Mouse (Mus musculus): ENCODE measurements around the gene 1700092M07Rik. TPM values are rescaled to one million over a fixed set of nuclear protein-coding genes. Genes with fewer than 3 reads are reported as not detected.

1700092M07Rik gene
- polyA plus RNA-seq (2016; fragmentation: Nextera tagmentation; extraction: Ambion mirVana): 1.6 and 2.1 TPM in 2 replicates

DNA sequence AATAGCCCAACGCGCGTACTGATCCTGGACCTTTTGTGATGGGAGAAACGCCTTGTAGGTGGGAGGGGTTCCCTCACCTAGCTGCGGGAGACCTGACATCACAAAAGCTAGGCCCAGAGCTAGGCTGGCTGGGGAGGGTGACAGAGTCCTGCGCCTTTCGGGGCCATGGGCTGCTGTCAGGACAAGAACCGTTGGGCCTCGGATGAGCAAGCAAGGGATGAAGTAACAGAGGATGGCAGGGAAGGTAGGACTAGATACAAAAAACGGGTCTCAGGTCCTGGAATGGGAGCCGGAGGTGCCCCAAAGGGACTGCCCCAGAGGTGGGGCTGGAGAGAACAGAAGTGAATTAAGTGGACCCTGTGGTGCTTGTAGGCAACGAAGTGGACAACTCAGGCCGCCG is at the start of gene 1700092M07Rik:
Gene 1700092M07Rik (plus strand): TSS at position 116 of the 400 bp plus-strand sequence.
- Histone ChIP-seq H3K9me3 (no peaks in the 10 kb centered on the region), H3K27me3 (ENCODE audit: insufficient read depth, poor library complexity, severe bottlenecking) (no peaks in the 10 kb centered on the region), H3K4me1 (peaks cover 20% of the 10 kb centered on the region), H3K36me3 (peaks cover 64% of the 10 kb centered on the region), H3K4me3 (peak within 1 kb of the TSS; percentile 97), H3K27ac (peak within 1 kb of the TSS; percentile 98)
- 65% methylated on average over 14 of the region's 14 CpGs for WGBS
- DNase-seq (ENCODE audit: low spot score): no peak

GRCm38 (mm10) chr19:8691871-8692539 is 48.5 kb upstream of the 1700092M07Rik start:
- DNase-seq (ENCODE audit: low spot score): no peak
- Histone ChIP-seq H3K4me3 (no peak overlapping the region), H3K27me3 (ENCODE audit: insufficient read depth, poor library complexity, severe bottlenecking) (no peaks in the 10 kb centered on the region), H3K36me3 (no peaks in the 10 kb centered on the region), H3K9me3 (no peaks in the 10 kb centered on the region), H3K27ac (no peak overlapping the region), H3K4me1 (0 out of 2 replicates have a peak, but pooled peaks cover 6% of the 10 kb centered on the region)
- WGBS: 67% methylated on average over 9 of the region's 9 CpGs

- no peak for DNase-seq (ENCODE audit: low spot score)
- Histone ChIP-seq H3K27me3 (ENCODE audit: insufficient read depth, poor library complexity, severe bottlenecking) (no peaks in the 10 kb centered on the region), H3K27ac (no peak overlapping the region), H3K9me3 (no peaks in the 10 kb centered on the region), H3K36me3 (no peaks in the 10 kb centered on the region), H3K4me3 (no peak overlapping the region), H3K4me1 (0 out of 2 replicates have a peak, but pooled peaks cover 6% of the 10 kb centered on the region)
- 63% methylated on average over 5 of the region's 5 CpGs for WGBS
These were observed 47.8 kb upstream of the 1700092M07Rik start for GRCm38 (mm10) chr19:8692740-8693139.

GRCm38 (mm10) chr19:8695330-8695729 is 45.2 kb upstream of the 1700092M07Rik start:
- no peak overlapping the region for H3K4me3 ChIP-seq
- WGBS: 40% methylated on average over 6 of the region's 6 CpGs
- no peaks in the 10 kb centered on the region for H3K9me3 ChIP-seq
- H3K4me1 ChIP-seq: 0 out of 2 replicates have a peak, but pooled peaks cover 6% of the 10 kb centered on the region
- peak; percentile 90 for DNase-seq (ENCODE audit: low spot score)
- H3K27me3 ChIP-seq (ENCODE audit: insufficient read depth, poor library complexity, severe bottlenecking): no peaks in the 10 kb centered on the region
- H3K27ac ChIP-seq: no peak overlapping the region
- no peaks in the 10 kb centered on the region for H3K36me3 ChIP-seq

- WGBS: 73% methylated on average over 9 of the region's 9 CpGs
- no peak overlapping the region for H3K27ac ChIP-seq
- no peaks in the 10 kb centered on the region for H3K9me3 ChIP-seq
- no peak for DNase-seq (ENCODE audit: low spot score)
- no peaks in the 10 kb centered on the region for H3K27me3 ChIP-seq (ENCODE audit: insufficient read depth, poor library complexity, severe bottlenecking)
- no peak overlapping the region for H3K4me3 ChIP-seq
- 0 out of 2 replicates have a peak, but pooled peaks cover 6% of the 10 kb centered on the region for H3K4me1 ChIP-seq
- no peaks in the 10 kb centered on the region for H3K36me3 ChIP-seq
These were observed 40.9 kb upstream of the 1700092M07Rik start for GRCm38 (mm10) chr19:8699652-8700051.

DNA sequence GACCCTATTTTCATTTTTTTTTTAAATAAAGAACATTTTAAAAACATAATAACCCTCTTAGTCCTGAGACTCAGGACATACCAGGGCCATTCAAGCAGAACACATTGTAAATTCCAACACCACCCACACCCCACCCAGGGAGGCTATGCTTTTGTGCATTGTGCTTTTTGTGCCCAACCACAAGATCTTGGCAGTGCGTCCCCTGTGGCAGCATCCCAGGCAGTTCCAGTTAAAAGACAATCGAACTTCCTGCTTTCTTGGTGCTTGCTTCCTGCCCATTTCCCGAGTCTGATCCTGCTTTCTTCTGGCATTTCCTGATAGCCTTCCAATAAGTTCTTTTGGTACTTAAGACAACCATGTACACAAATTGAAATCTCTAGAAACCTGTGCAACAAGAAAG is 38.1 kb upstream of the 1700092M07Rik start:
- 65% methylated on average over 3 of the region's 3 CpGs for WGBS

DNA sequence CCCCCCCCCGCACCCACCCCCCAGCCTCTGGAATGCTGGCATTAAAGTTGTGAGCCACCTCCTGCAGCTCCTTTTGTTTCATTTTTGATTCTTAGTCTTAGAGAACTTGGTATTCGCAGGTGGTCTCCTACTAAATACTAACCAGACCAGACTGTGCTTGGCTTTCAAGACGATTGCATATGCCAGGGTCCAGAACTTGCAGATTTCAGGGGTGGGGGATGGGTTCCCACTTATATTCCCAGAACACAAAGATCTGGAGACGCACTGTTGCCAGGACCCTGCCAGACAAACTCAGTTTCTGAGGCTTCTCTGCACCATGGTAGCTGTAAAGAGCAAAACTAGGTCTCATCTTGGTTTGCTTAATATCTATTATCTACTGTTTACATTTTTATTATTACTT is 36.9 kb upstream of the 1700092M07Rik start:
- Histone ChIP-seq H3K9me3 (no peaks in the 10 kb centered on the region), H3K4me1 (no peaks in the 10 kb centered on the region), H3K4me3 (no peak overlapping the region), H3K36me3 (peaks cover 22% of the 10 kb centered on the region), H3K27me3 (ENCODE audit: insufficient read depth, poor library complexity, severe bottlenecking) (no peaks in the 10 kb centered on the region), H3K27ac (no peak overlapping the region)
- WGBS: 57% methylated on average over 4 of the region's 4 CpGs
- DNase-seq (ENCODE audit: low spot score): no peak

More for the DNA sequence above, 38.1 kb upstream of the 1700092M07Rik start:
- Histone ChIP-seq H3K4me1 (no peaks in the 10 kb centered on the region), H3K4me3 (no peak overlapping the region), H3K36me3 (peaks cover 10% of the 10 kb centered on the region), H3K9me3 (no peaks in the 10 kb centered on the region), H3K27me3 (ENCODE audit: insufficient read depth, poor library complexity, severe bottlenecking) (no peaks in the 10 kb centered on the region), H3K27ac (no peak overlapping the region)
- no peak for DNase-seq (ENCODE audit: low spot score)

GRCm38 (mm10) chr19:8705026-8705708 is 35.4 kb upstream of the 1700092M07Rik start:
- Histone ChIP-seq H3K9me3 (no peaks in the 10 kb centered on the region), H3K27ac (no peak overlapping the region), H3K36me3 (peaks cover 37% of the 10 kb centered on the region), H3K4me3 (no peak overlapping the region), H3K4me1 (no peaks in the 10 kb centered on the region), H3K27me3 (ENCODE audit: insufficient read depth, poor library complexity, severe bottlenecking) (no peaks in the 10 kb centered on the region)
- WGBS: 72% methylated on average over 6 of the region's 6 CpGs
- no peak for DNase-seq (ENCODE audit: low spot score)

DNA sequence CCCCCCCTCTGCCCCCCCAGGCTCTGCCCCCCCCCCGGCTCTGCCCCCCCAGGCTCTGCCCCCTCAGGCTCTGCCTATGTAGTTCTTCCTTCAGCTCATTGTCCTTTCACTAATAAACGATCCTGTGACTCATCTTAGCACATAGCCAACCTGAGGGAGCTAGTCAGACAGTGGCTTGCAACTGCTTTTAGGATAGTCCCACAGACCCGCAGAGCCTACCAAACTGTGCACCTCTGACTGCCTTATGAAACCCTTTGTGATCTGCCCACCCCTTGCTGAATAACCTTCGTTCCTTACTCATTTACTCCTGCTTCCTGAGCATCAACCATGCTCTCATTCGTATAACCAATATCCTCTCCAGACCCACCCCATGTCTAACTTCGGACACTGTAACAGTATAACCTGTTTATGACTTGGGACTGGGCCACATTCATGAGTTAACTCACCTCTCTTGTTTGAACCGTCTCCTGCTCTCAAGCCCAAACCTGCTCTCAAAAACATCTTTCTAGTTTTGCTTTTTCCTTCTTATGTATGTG is 34.3 kb upstream of the 1700092M07Rik start:
- 85% methylated on average over 7 of the region's 7 CpGs for WGBS
- Histone ChIP-seq H3K9me3 (no peaks in the 10 kb centered on the region), H3K4me3 (no peak overlapping the region), H3K27me3 (ENCODE audit: insufficient read depth, poor library complexity, severe bottlenecking) (no peaks in the 10 kb centered on the region), H3K36me3 (peaks cover 48% of the 10 kb centered on the region), H3K27ac (no peak overlapping the region), H3K4me1 (no peaks in the 10 kb centered on the region; the same call in 1 of the 2 replicates)
- no peak for DNase-seq (ENCODE audit: low spot score)

DNA sequence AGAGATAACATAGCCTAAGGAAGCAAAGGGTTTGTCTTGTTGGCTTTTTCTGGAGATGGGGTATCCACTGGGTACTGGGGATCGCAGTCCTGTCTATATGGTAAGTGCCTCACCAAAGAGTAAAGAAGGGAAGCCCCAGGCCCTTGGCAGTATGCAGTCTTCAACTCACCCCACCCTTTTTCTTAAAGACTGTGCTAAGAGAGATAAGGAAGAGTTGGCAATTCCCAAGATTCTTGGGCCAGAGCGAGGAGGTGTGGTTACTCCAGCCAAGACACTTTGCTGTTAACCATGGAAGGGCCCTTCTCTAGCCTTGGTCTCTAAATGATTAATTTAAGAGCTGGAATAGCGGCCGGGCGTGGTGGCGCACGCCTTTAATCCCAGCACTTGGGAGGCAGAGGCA is 33.6 kb upstream of the 1700092M07Rik start:
- no peaks in the 10 kb centered on the region for H3K27me3 ChIP-seq (ENCODE audit: insufficient read depth, poor library complexity, severe bottlenecking)
- no peak overlapping the region for H3K4me3 ChIP-seq
- DNase-seq (ENCODE audit: low spot score): no peak
- no peaks in the 10 kb centered on the region for H3K9me3 ChIP-seq
- H3K27ac ChIP-seq: no peak overlapping the region
- WGBS: 91% methylated on average over 7 of the region's 7 CpGs
- H3K36me3 ChIP-seq: peaks cover 55% of the 10 kb centered on the region
- H3K4me1 ChIP-seq: peaks cover 6% of the 10 kb centered on the region

- peaks cover 59% of the 10 kb centered on the region for H3K36me3 ChIP-seq
These were observed 31.6 kb upstream of the 1700092M07Rik start for GRCm38 (mm10) chr19:8708954-8709353.

GRCm38 (mm10) chr19:8710057-8710456 is 30.5 kb upstream of the 1700092M07Rik start:
- H3K27me3 ChIP-seq (ENCODE audit: insufficient read depth, poor library complexity, severe bottlenecking): no peaks in the 10 kb centered on the region
- peaks cover 18% of the 10 kb centered on the region for H3K4me1 ChIP-seq
- H3K9me3 ChIP-seq: no peaks in the 10 kb centered on the region
- no peak overlapping the region for H3K4me3 ChIP-seq
- 97% methylated on average over 2 of the region's 2 CpGs for WGBS
- H3K36me3 ChIP-seq: peaks cover 59% of the 10 kb centered on the region
- no peak for DNase-seq (ENCODE audit: low spot score)
- H3K27ac ChIP-seq: no peak overlapping the region

More at GRCm38 (mm10) chr19:8708954-8709353, 31.6 kb upstream of the 1700092M07Rik start:
- no peak for DNase-seq (ENCODE audit: low spot score)
- no peak overlapping the region for H3K4me3 ChIP-seq
- no peak overlapping the region for H3K27ac ChIP-seq
- H3K27me3 ChIP-seq (ENCODE audit: insufficient read depth, poor library complexity, severe bottlenecking): no peaks in the 10 kb centered on the region
- WGBS: 89% methylated on average over 8 of the region's 8 CpGs
- no peaks in the 10 kb centered on the region for H3K9me3 ChIP-seq
- peaks cover 14% of the 10 kb centered on the region for H3K4me1 ChIP-seq

DNA sequence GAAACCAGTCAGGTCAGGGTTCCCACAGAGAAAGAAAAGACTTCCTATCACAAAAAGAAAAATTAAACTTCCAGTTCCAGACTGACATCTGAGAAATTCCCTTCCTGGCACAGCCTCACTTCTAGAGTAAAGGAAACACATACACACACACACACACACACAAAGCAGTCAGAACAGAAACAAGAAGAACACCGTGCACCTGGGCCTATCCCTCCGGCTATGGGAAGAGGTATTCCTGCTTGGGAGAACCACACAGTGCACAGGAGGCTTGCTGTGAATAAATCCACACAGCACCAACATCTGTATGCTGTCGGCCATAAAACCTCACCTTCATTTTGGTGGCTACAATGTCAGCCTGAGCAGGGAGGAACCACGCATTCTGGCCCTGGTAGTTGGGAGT is 29.0 kb upstream of the 1700092M07Rik start:
- H3K27me3 ChIP-seq (ENCODE audit: insufficient read depth, poor library complexity, severe bottlenecking): no peaks in the 10 kb centered on the region
- peak overlapping the region; percentile 88; the same call in 1 of the 2 replicates for H3K4me3 ChIP-seq
- H3K27ac ChIP-seq: 0 out of 2 replicates have a peak overlapping the region, but pooled peaks have one; percentile 97
- H3K4me1 ChIP-seq: peaks cover 18% of the 10 kb centered on the region
- WGBS: 83% methylated on average over 4 of the region's 4 CpGs
- H3K9me3 ChIP-seq: no peaks in the 10 kb centered on the region
- DNase-seq (ENCODE audit: low spot score): no peak
- peaks cover 56% of the 10 kb centered on the region for H3K36me3 ChIP-seq

Data from heart, embryonic 10.5 days (tissue).